Mouse (Mus musculus): Measurements from ENCODE around the gene Cdkn2d. TPM values are rescaled to one million over a fixed set of nuclear protein-coding genes. Genes with fewer than 3 reads are reported as not detected.
"Not testable (repeated sequence)": the region's sequence is repeated elsewhere in the genome, so short reads cannot be mapped to it uniquely, and the experiment has no call there.

Gene Cdkn2d
- total RNA-seq (2017) = 14.8 and 30.4 TPM in 2 replicates

- ATAC-seq (replicated peaks in 1 of 2; ENCODE audit: insufficient read depth in 1 of 2, low FRiP score in 2 of 2, low TSS enrichment in 1 of 2, low read depth in 1 of 2, poor library complexity in 2 of 2, severe bottlenecking in 2 of 2) = peak; percentile 80 to 82
Observed at GRCm38 (mm10) chr9:21291022-21291787, at the start of gene Cdkn2d. Cdkn2d (minus strand) TSS chr9:21291407.

- no peak for ATAC-seq (replicated peaks in 1 of 2; ENCODE audit: insufficient read depth in 1 of 2, low FRiP score in 2 of 2, low TSS enrichment in 1 of 2, low read depth in 1 of 2, poor library complexity in 2 of 2, severe bottlenecking in 2 of 2)
Observed at GRCm38 (mm10) chr9:21340411-21340810, 49.2 kb upstream of the Cdkn2d start.

GRCm38 (mm10) chr9:21337652-21338051 is 46.4 kb upstream of the Cdkn2d start:
- no peak for ATAC-seq (replicated peaks in 1 of 2; ENCODE audit: insufficient read depth in 1 of 2, low FRiP score in 2 of 2, low TSS enrichment in 1 of 2, low read depth in 1 of 2, poor library complexity in 2 of 2, severe bottlenecking in 2 of 2)

GRCm38 (mm10) chr9:21336491-21336890 is 45.3 kb upstream of the Cdkn2d start:
- ATAC-seq (replicated peaks in 1 of 2; ENCODE audit: insufficient read depth in 1 of 2, low FRiP score in 2 of 2, low TSS enrichment in 1 of 2, low read depth in 1 of 2, poor library complexity in 2 of 2, severe bottlenecking in 2 of 2) = no peak

- no peak for ATAC-seq (replicated peaks in 1 of 2; ENCODE audit: insufficient read depth in 1 of 2, low FRiP score in 2 of 2, low TSS enrichment in 1 of 2, low read depth in 1 of 2, poor library complexity in 2 of 2, severe bottlenecking in 2 of 2)
Observed at GRCm38 (mm10) chr9:21335391-21335790, 44.2 kb upstream of the Cdkn2d start.

- no peak for ATAC-seq (replicated peaks in 1 of 2; ENCODE audit: insufficient read depth in 1 of 2, low FRiP score in 2 of 2, low TSS enrichment in 1 of 2, low read depth in 1 of 2, poor library complexity in 2 of 2, severe bottlenecking in 2 of 2)
Observed at GRCm38 (mm10) chr9:21334747-21335146, 43.5 kb upstream of the Cdkn2d start.

GRCm38 (mm10) chr9:21333523-21333922 is 42.3 kb upstream of the Cdkn2d start:
- no peak for ATAC-seq (replicated peaks in 1 of 2; ENCODE audit: insufficient read depth in 1 of 2, low FRiP score in 2 of 2, low TSS enrichment in 1 of 2, low read depth in 1 of 2, poor library complexity in 2 of 2, severe bottlenecking in 2 of 2)

GRCm38 (mm10) chr9:21332161-21333061 is 41.2 kb upstream of the Cdkn2d start:
- ATAC-seq (replicated peaks in 1 of 2; ENCODE audit: insufficient read depth in 1 of 2, low FRiP score in 2 of 2, low TSS enrichment in 1 of 2, low read depth in 1 of 2, poor library complexity in 2 of 2, severe bottlenecking in 2 of 2) = peak; percentile 46 to 69; a peak in 3 of 4 replicates

GRCm38 (mm10) chr9:21331365-21332140 is 40.3 kb upstream of the Cdkn2d start:
- ATAC-seq (replicated peaks in 1 of 2; ENCODE audit: insufficient read depth in 1 of 2, low FRiP score in 2 of 2, low TSS enrichment in 1 of 2, low read depth in 1 of 2, poor library complexity in 2 of 2, severe bottlenecking in 2 of 2) = no peak

GRCm38 (mm10) chr9:21329699-21330289 is 38.6 kb upstream of the Cdkn2d start:
- no peak for ATAC-seq (replicated peaks in 1 of 2; ENCODE audit: insufficient read depth in 1 of 2, low FRiP score in 2 of 2, low TSS enrichment in 1 of 2, low read depth in 1 of 2, poor library complexity in 2 of 2, severe bottlenecking in 2 of 2)

- ATAC-seq (replicated peaks in 1 of 2; ENCODE audit: insufficient read depth in 1 of 2, low FRiP score in 2 of 2, low TSS enrichment in 1 of 2, low read depth in 1 of 2, poor library complexity in 2 of 2, severe bottlenecking in 2 of 2) = no peak
Observed at GRCm38 (mm10) chr9:21329041-21329440, 37.8 kb upstream of the Cdkn2d start.

- peak; percentile 80 to 83 for ATAC-seq (replicated peaks in 1 of 2; ENCODE audit: insufficient read depth in 1 of 2, low FRiP score in 2 of 2, low TSS enrichment in 1 of 2, low read depth in 1 of 2, poor library complexity in 2 of 2, severe bottlenecking in 2 of 2)
Observed at GRCm38 (mm10) chr9:21328041-21328440, 36.8 kb upstream of the Cdkn2d start.

- peak; percentile 12 to 35; a peak in 1 of 4 replicates for ATAC-seq (replicated peaks in 1 of 2; ENCODE audit: insufficient read depth in 1 of 2, low FRiP score in 2 of 2, low TSS enrichment in 1 of 2, low read depth in 1 of 2, poor library complexity in 2 of 2, severe bottlenecking in 2 of 2)
Observed at GRCm38 (mm10) chr9:21327569-21327968, 36.4 kb upstream of the Cdkn2d start.

- ATAC-seq (replicated peaks in 1 of 2; ENCODE audit: insufficient read depth in 1 of 2, low FRiP score in 2 of 2, low TSS enrichment in 1 of 2, low read depth in 1 of 2, poor library complexity in 2 of 2, severe bottlenecking in 2 of 2) = no peak
Observed at GRCm38 (mm10) chr9:21324269-21324668, 33.1 kb upstream of the Cdkn2d start.

GRCm38 (mm10) chr9:21322917-21323297 is 31.7 kb upstream of the Cdkn2d start:
- ATAC-seq (replicated peaks in 1 of 2; ENCODE audit: insufficient read depth in 1 of 2, low FRiP score in 2 of 2, low TSS enrichment in 1 of 2, low read depth in 1 of 2, poor library complexity in 2 of 2, severe bottlenecking in 2 of 2) = not testable (repeated sequence)

GRCm38 (mm10) chr9:21322211-21322916 is 31.2 kb upstream of the Cdkn2d start:
- no peak for ATAC-seq (replicated peaks in 1 of 2; ENCODE audit: insufficient read depth in 1 of 2, low FRiP score in 2 of 2, low TSS enrichment in 1 of 2, low read depth in 1 of 2, poor library complexity in 2 of 2, severe bottlenecking in 2 of 2)

GRCm38 (mm10) chr9:21321513-21321835 is 30.3 kb upstream of the Cdkn2d start:
- ATAC-seq (replicated peaks in 1 of 2; ENCODE audit: insufficient read depth in 1 of 2, low FRiP score in 2 of 2, low TSS enrichment in 1 of 2, low read depth in 1 of 2, poor library complexity in 2 of 2, severe bottlenecking in 2 of 2) = peak; percentile 32 to 58

Measured in hematopoietic stem cell, adult 5-6 weeks (primary cell).